Mouse (Mus musculus) E14TG2a.4 (cell line): ENCODE results near the gene Nucb1.

Source experiments
- CTCF ChIP-seq: conservative IDR thresholded peaks from 2 replicates; pipeline ENCODE4 v1.5.1; 2014; ENCODE audit warnings: low read length
- NANOG ChIP-seq: IDR thresholded peaks from 2 replicates; pipeline ENCODE4 v1.6.1; 2014; ENCODE audit warnings: borderline replicate concordance, low read length, mixed read lengths
- POU5F1 ChIP-seq: IDR thresholded peaks from 2 replicates; pipeline ENCODE4 v1.6.1; 2014; ENCODE audit warnings: low read length, borderline replicate concordance

- TF ChIP-seq CTCF (no peak), NANOG (no peak), POU5F1 (no peak)
Observed at GRCm38 (mm10) chr7:45461781-45462180, 48.4 kb downstream of the Nucb1 start.
